Mouse (Mus musculus) cerebellum, adult 2 months (tissue): ENCODE data around the gene Gm10428. TPM values are rescaled to one million over a fixed set of nuclear protein-coding genes. Genes with fewer than 3 reads are reported as not detected.
A peak's percentile ranks its signal among the peaks of the same experiment; 100 is the strongest.

Experiments
- DNase-seq, 2 experiments: peaks; one replicate each; pipeline ENCODE4 v3.0.0; 2021
- H3K27ac ChIP-seq: fragments of 200-500 bp; 2 replicates; pipeline ENCODE4 v1.5.1; 2012; ENCODE audit warnings: low read length, control low read depth, inconsistent platforms; ENCODE audit not compliant: insufficient read depth
- H3K27me3 ChIP-seq: fragments of 200-500 bp; 2 replicates; pipeline ENCODE4 v1.6.1; 2012; ENCODE audit warnings: inconsistent platforms, mild to moderate bottlenecking, low read length, moderate library complexity; ENCODE audit not compliant: control insufficient read depth, insufficient read depth
- H3K4me1 ChIP-seq: fragments of 200-500 bp; 2 replicates; pipeline ENCODE4 v1.6.1; 2011; ENCODE audit warnings: low read length; ENCODE audit not compliant: control insufficient read depth, insufficient read depth
- H3K4me3 ChIP-seq: fragments of 200-500 bp; replicated peaks from 2 replicates; pipeline ENCODE3; 2011; ENCODE audit warnings: mild to moderate bottlenecking, low read depth, low read length, control low read depth; ENCODE audit not compliant: insufficient read depth
- CTCF ChIP-seq: fragments of 200-500 bp; IDR thresholded peaks from 2 replicates; pipeline ENCODE4 v1.5.1; 2011; ENCODE audit warnings: low read depth, mild to moderate bottlenecking, control low read depth, low read length, moderate library complexity, borderline replicate concordance; ENCODE audit not compliant: insufficient read depth
- POLR2A ChIP-seq: fragments of 200-500 bp; IDR thresholded peaks from 2 replicates; pipeline ENCODE4 v1.6.1; 2011; ENCODE audit warnings: low read length, control low read depth, borderline replicate concordance; ENCODE audit not compliant: insufficient read depth
- WGBS: fragments of 180-500 bp; shearing (Covaris S2); methylation state at CpG from one replicate; pipeline ENCODE4 v1.1.7; 2018; 5-methylcytosine and 5-hydroxymethylcytosine counted together
- polyA plus RNA-seq: library from polyadenylated mRNA; depleted of rRNA; stranded (reverse); fragments of >200 nt; gene quantifications from 2 replicates; pipeline ENCODE4 v1.2.3, GENCODE M21; 2012; rRNA removed

Gm10428 gene
- not detected in 2 replicates for polyA plus RNA-seq

GRCm38 (mm10) chr11:62752780-62753179, at the start of gene Gm10428:
Gene Gm10428, plus strand, starts transcription at chr11:62753100.
- no peak for TF ChIP-seq POLR2A
- no peak for TF ChIP-seq CTCF
- H3K27me3 ChIP-seq = no peaks in the 10 kb centered on the region
- 89% methylated on average over 8 of the region's 8 CpGs for WGBS
- H3K4me1 ChIP-seq = no peaks in the 10 kb centered on the region
- H3K27ac ChIP-seq = no peak within 1 kb of the TSS
- no peak for DNase-seq
- H3K4me3 ChIP-seq = no peak within 1 kb of the TSS

DNA sequence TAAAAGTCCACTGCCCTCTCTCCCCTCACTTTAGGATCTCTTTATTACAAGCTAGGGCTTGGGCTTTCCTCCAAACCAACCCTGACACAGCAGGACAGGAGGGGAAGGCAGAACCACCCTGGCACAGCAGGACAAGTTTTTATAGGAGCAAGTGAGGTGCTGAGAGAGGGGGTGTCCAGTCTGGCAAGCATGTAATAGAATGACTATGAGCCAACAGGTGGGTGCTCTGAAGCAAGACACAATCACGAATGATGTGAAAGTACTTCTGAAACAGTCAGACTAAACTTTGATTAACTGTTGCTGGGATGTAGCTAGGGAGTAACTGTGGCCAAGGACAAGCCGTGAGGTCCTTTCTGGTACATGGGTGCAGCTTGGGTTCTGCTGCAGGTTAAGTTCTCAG, 46.8 kb upstream of the Gm10428 start:
- 65% methylated on average over 2 of the region's 2 CpGs for WGBS
- Histone ChIP-seq H3K4me1 (no peaks in the 10 kb centered on the region), H3K4me3 (no peak overlapping the region), H3K27me3 (no peaks in the 10 kb centered on the region), H3K27ac (no peak overlapping the region)
- TF ChIP-seq POLR2A (no peak), CTCF (no peak)
- no peak for DNase-seq

DNA sequence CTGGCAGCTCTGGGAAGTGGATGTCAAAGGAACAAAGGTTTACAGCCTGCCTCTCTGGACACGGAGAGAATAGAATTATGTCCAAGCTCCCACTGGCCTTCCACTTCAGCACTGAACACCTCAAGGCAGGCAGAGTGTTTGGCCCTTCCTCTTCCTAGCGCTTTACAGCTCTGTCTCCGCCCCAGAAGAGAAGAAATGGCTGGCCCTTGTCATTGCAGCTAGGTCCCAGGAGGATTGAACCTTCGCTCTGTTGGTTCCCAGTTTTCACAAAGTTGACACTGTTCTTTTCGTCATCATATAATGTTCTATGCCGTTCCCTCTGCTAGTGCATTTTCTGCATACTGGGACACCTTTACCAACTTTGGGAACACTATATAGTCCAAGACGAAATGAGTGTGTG, 44.6 kb upstream of the Gm10428 start:
- TF ChIP-seq POLR2A = no peak
- TF ChIP-seq CTCF = no peak

GRCm38 (mm10) chr11:62710657-62711056, 42.2 kb upstream of the Gm10428 start:
- H3K4me1 ChIP-seq = no peaks in the 10 kb centered on the region
- WGBS = 92% methylated on average over 5 of the region's 5 CpGs
- no peak overlapping the region for H3K4me3 ChIP-seq
- H3K27me3 ChIP-seq = no peaks in the 10 kb centered on the region
- no peak for DNase-seq
- no peak for TF ChIP-seq CTCF
- TF ChIP-seq POLR2A = no peak
- H3K27ac ChIP-seq = no peak overlapping the region

More for the DNA sequence above, 44.6 kb upstream of the Gm10428 start:
- Histone ChIP-seq H3K4me1 (no peaks in the 10 kb centered on the region), H3K27me3 (no peaks in the 10 kb centered on the region), H3K4me3 (no peak overlapping the region), H3K27ac (no peak overlapping the region)
- WGBS = 78% methylated on average over 7 of the region's 7 CpGs
- DNase-seq = no peak

DNA sequence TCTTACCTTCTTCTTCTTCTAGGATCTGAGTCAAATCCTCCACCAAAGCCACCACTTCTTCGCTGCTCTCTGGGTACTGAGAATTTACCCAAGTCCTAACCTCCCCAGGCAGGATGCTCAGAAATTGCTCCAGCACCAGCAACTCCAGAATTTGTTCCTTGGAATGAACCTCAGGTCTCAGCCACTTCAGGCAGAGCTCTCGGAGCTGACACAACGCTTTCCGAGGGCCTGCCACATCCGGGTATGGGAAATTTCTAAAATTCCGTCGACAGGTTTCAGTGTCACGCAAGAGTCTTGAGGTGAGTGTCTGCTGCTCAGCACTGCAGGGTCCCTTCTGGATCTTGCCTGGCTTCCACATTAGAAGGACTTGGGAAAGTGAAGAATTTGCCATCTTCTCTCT, 24.6 kb upstream of the Gm10428 start:
- Histone ChIP-seq H3K27me3 (no peaks in the 10 kb centered on the region), H3K4me1 (no peaks in the 10 kb centered on the region), H3K27ac (no peak overlapping the region), H3K4me3 (no peak overlapping the region)
- TF ChIP-seq POLR2A = no peak
- no peak for TF ChIP-seq CTCF
- no peak for DNase-seq
- WGBS = 93% methylated on average over 8 of the region's 8 CpGs

DNA sequence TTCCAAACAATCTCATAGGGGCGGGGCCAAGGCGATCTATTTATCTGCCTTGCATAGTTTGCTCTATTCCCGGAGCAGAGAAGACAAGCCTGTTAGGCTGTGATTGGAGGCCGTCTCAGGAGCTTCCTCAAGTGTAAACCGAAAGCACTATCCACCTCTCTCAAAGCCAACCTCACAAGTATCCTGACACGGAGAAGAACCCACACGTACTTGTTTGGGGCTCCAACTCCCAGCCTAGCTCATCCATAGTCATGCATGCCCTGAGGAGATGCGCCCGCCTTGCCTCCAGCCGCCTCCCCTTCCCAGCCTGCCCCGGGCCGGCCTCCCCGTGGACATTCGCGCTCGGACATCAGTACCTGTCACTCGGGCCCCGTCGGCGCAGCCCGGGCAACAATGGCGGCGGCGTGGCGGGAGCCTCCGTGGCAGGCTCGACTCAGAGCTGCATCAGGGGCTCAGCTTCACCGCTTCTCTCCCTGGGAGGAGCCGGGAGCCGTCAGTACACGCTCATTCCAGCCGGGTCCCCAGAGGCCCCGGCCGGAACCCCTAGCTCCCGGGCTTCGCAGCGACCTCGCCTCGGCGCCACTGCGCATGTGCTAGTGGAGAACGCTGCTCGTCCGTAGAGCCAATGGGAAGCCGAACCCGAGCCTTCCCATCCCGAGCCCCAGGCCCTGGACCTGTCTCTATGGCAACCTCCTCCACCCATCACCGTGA, 21.4 kb upstream of the Gm10428 start, which contains the start of gene Zfp287:
Gene Zfp287 (minus strand): TSS at position 595 of the 711 bp plus-strand sequence.
- whole genome bisulfite sequencing = under 1% methylated on average over 48 of the region's 48 CpGs

DNA sequence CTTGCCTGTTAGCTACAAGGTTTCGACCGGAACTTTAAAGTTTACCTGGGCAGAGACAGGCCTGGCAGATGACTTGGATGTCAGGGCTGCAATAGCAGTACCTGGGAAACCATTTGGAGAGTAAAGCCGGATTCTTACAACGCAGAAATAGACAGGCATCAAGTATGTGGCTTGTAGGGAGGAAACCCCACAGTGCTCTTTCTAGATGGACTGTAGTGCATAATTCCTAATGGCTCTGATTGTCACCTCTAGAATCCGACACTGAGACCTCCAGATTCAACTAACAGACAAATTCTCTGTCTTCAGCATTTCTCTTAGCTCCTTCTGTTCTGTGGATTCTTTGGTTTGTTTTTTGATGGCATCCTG, 20.9 kb upstream of the Gm10428 start:
- H3K4me1 ChIP-seq = no peaks in the 10 kb centered on the region
- H3K27ac ChIP-seq = peak overlapping the region; percentile 55
- H3K27me3 ChIP-seq = no peaks in the 10 kb centered on the region
- no peak for TF ChIP-seq CTCF
- DNase-seq = no peak
- H3K4me3 ChIP-seq = peak overlapping the region; percentile 92
- 8% methylated on average over 5 of the region's 5 CpGs for WGBS

More for the DNA sequence above, 21.4 kb upstream of the Gm10428 start, which contains the start of gene Zfp287:
- DNase-seq = peak; percentile 96
- TF ChIP-seq POLR2A (peak; percentile 84; the same call in 1 of the 2 replicates), CTCF (no peak)
- Histone ChIP-seq H3K4me1 (no peaks in the 10 kb centered on the region), H3K4me3 (peak within 1 kb of the TSS; percentile 92), H3K27ac (peak within 1 kb of the TSS; percentile 85), H3K27me3 (no peaks in the 10 kb centered on the region)

GRCm38 (mm10) chr11:62732665-62733064, 20.2 kb upstream of the Gm10428 start:
- Histone ChIP-seq H3K27me3 (no peaks in the 10 kb centered on the region), H3K4me3 (no peak overlapping the region), H3K27ac (no peak overlapping the region), H3K4me1 (no peaks in the 10 kb centered on the region)
- DNase-seq = no peak
- 91% methylated on average over 3 of the region's 3 CpGs for WGBS
- TF ChIP-seq POLR2A = no peak
- no peak for TF ChIP-seq CTCF

GRCm38 (mm10) chr11:62741186-62741585, 11.7 kb upstream of the Gm10428 start:
- WGBS = 89% methylated on average over 2 of the region's 2 CpGs
- H3K27ac ChIP-seq = no peak overlapping the region
- H3K4me3 ChIP-seq = no peak overlapping the region
- H3K4me1 ChIP-seq = no peaks in the 10 kb centered on the region
- DNase-seq = no peak
- TF ChIP-seq POLR2A (no peak), CTCF (no peak)
- H3K27me3 ChIP-seq = no peaks in the 10 kb centered on the region
